1 mouse cellular context compared by ENCODE assay signal in genomic region chr9:45146267-45146597, GRCm38 (mm10).
A peak's percentile ranks its signal among the peaks of the same experiment; 100 is the strongest.
TF ChIP-seq lines count a peak whose summit lies in the region.

No protein-coding gene starts in this region.

TF ChIP-seq in CH12.LX, 34 proteins besides CTCF, POLR2A, EP300 and RAD21 (continued from another document):
- TF ChIP-seq USF1 (IDR thresholded peaks at IDR 0.05; ENCODE audit: low read depth, low read length) (no peak), ZNF384 (IDR thresholded peaks at IDR 0.05; ENCODE audit: low read depth, low read length) (peak; percentile 98), ZMIZ1 (IDR thresholded peaks at IDR 0.05; ENCODE audit: low read depth, low read length) (no peak), CHD2 (IDR thresholded peaks at IDR 0.05; ENCODE audit: low read length) (no peak), GABPA (IDR thresholded peaks at IDR 0.05; ENCODE audit: insufficient replicate concordance, low read depth, low read length) (no peak), PAX5 (IDR thresholded peaks at IDR 0.05; ENCODE audit: low read length) (no peak), MAFK (IDR thresholded peaks at IDR 0.05; ENCODE audit: insufficient replicate concordance, low read length) (no peak), MYC (IDR thresholded peaks at IDR 0.05; ENCODE audit: low read depth, low read length) (peak; percentile 77), ETS1 (conservative IDR thresholded peaks at IDR 0.05; ENCODE audit: low read depth, low read length) (no peak), E2F4 (IDR thresholded peaks at IDR 0.05; ENCODE audit: insufficient replicate concordance, low read depth, low read length) (no peak), NRF1 (IDR thresholded peaks at IDR 0.05; ENCODE audit: low read depth, low read length) (no peak), USF2 (conservative IDR thresholded peaks at IDR 0.05; ENCODE audit: low read depth, low read length) (no peak), MXI1 (IDR thresholded peaks at IDR 0.05; ENCODE audit: low read depth, low read length) (0 out of 2 replicates have a peak, but pooled peaks have one; percentile 27), IRF4 (IDR thresholded peaks at IDR 0.05; ENCODE audit: low read depth, low read length) (no peak), POLR2AphosphoS2 (IDR thresholded peaks at IDR 0.05; ENCODE audit: low read depth, low read length) (no peak), HCFC1 (IDR thresholded peaks at IDR 0.05; ENCODE audit: low read depth, low read length) (no peak), RCOR1 (conservative IDR thresholded peaks at IDR 0.05; ENCODE audit: low read depth, low read length) (no peak), MEF2A (IDR thresholded peaks at IDR 0.05; ENCODE audit: borderline replicate concordance, low read depth, low read length) (no peak), SMC3 (IDR thresholded peaks at IDR 0.05; ENCODE audit: low read depth, low read length) (peak; percentile 88), ZKSCAN1 (IDR thresholded peaks at IDR 0.05; ENCODE audit: borderline replicate concordance, low read depth, low read length) (no peak), KAT2A (IDR thresholded peaks at IDR 0.05; ENCODE audit: insufficient replicate concordance, low read length) (0 out of 2 replicates have a peak, but pooled peaks have one; percentile 18), NELFE (IDR thresholded peaks at IDR 0.05; ENCODE audit: low read depth, low read length) (peak; percentile 38; the same call in 1 of the 2 replicates), MAZ (IDR thresholded peaks at IDR 0.05; ENCODE audit: low read depth, low read length) (0 out of 2 replicates have a peak, but pooled peaks have one; percentile 50), CHD1 (IDR thresholded peaks at IDR 0.05; ENCODE audit: low read depth, low read length) (no peak), JUN (IDR thresholded peaks at IDR 0.05; ENCODE audit: insufficient read depth, low read depth, low read length) (no peak), SIN3A (IDR thresholded peaks at IDR 0.05; ENCODE audit: low read length) (0 out of 2 replicates have a peak, but pooled peaks have one; percentile 30), ZC3H11A (IDR thresholded peaks at IDR 0.05; ENCODE audit: low read depth, low read length) (peak; percentile 59), ELF1 (IDR thresholded peaks at IDR 0.05; ENCODE audit: low read depth, low read length) (no peak)
